Mouse (Mus musculus): ENCODE data around the gene Dnase1l2. TPM values are rescaled to one million over a fixed set of nuclear protein-coding genes. Genes with fewer than 3 reads are reported as not detected.
"Not testable (repeated sequence)": the region's sequence is repeated elsewhere in the genome, so short reads cannot be mapped to it uniquely, and the experiment has no call there.

Dnase1l2 gene
- total RNA-seq, 4 experiments from 2014 or later: 5.8 to 12.1 (median 8.2) TPM

DNA sequence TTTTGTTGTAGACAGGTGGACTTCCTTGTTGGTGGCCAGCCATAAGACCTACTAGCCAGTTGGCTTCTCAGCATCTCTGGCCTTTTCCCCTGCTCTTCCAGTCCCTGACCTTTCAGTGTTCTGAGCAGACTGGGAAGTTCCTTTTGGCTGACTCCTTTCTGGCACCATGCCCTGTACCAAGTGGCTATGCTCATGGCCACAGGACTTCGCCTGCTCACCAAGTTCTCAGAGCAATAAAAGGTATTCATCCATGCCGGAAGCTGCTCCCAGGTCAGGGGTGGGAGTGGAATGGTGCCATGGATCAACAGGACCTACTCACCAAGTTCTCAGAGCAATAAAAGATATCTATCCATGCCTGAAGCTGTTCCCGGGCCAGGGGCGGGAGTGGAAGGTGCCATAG is 29.6 kb upstream of the Dnase1l2 start:
- DNase-seq (ENCODE audit: low spot score in 2 of 2): no peak

DNA sequence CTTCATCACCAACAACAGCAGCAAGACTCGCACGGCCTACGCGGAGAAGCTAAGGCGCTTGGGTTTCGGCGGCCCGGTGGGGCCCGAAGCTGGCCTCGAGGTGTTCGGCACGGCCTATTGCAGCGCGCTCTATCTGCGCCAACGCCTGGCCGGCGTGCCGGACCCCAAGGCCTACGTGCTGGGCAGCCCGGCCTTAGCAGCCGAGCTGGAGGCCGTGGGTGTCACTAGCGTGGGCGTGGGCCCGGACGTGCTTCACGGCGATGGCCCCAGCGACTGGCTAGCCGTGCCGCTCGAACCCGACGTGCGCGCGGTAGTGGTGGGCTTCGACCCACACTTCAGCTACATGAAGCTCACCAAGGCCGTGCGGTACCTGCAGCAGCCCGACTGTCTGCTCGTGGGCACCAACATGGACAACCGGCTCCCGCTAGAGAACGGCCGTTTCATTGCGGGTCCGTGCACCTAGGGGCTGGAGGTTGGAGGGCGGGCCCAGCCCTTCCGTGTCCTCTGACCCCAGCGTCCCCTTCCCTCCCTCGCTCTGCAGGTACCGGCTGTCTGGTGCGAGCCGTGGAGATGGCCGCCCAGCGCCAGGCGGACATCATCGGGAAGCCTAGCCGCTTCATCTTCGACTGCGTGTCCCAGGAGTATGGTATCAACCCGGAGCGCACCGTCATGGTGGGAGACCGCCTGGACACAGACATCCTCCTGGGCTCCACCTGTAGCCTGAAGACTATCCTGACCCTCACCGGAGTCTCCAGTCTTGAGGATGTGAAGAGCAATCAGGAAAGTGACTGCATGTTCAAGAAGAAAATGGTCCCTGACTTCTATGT is 28.0 kb upstream of the Dnase1l2 start:
- DNase-seq (ENCODE audit: low spot score in 2 of 2): peak in 1 of 2 experiments; percentile 25

DNA sequence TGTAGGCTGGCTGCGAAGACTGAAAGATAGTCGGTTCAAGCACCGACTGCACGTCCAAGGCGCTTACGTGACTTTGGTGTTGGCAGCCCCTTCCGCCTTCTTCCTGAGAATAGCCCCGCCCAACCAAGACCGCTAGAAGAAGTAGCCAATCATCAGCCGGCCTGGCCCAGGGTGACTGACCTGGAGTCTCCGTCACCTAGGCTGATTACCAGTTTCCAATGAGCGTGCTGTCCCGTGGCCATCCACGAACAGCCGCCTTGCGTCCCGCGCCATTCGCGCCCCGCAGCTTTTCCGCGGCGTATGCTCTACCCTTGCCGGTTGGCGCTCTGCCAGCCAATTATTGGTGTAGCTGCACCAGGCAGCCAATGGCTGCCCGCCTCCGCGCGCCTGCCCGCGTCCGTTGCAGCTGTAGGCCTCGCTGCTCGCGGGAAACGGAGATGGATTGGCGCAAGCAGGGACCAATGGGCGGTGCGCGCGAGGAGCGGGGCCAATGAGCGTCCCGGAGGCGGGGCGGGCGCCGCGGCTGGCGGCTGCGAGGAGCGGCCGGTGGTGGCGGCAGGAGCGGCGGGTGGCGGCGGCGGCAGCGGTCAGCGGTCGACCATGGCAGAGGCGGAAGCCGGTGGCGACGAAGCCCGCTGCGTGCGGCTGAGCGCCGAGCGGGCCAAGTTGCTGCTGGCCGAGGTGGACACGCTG is 27.2 kb upstream of the Dnase1l2 start, which contains the start of the genes E4f1 and Pgp:
E4f1 (minus strand) TSS at position 404 of the 693 bp plus-strand sequence.
Pgp (plus strand) TSS at position 483 of the 693 bp plus-strand sequence.
- peak; percentile 98 to 99 for DNase-seq (ENCODE audit: low spot score in 2 of 2)

DNA sequence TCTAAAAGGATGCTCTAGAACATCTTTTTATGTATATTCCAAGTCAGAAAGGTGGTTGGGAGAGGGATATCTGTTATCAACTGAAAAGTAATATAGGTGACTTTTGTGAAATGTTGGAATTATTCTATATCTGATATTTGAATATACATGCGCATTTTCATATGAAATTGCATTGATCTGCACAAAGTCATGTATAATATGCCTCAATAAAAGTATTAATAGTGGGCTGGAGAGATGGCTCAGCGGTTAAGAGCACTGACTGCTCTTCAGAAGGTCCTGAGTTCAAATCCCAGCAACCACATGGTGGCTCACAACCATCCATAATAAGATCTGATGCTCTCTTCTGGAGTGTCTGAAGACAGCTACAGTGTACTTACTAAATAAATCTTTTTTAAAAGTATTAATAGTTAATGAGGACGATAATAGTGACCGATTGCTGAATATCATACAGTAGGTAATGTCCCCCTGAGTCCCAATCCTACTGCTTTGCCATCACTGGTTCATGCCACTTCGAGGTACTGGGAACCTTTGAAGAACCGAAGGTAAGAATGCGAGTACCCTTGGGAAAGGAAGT is 26.5 kb upstream of the Dnase1l2 start:
- no peak for DNase-seq (ENCODE audit: low spot score in 2 of 2)

DNA sequence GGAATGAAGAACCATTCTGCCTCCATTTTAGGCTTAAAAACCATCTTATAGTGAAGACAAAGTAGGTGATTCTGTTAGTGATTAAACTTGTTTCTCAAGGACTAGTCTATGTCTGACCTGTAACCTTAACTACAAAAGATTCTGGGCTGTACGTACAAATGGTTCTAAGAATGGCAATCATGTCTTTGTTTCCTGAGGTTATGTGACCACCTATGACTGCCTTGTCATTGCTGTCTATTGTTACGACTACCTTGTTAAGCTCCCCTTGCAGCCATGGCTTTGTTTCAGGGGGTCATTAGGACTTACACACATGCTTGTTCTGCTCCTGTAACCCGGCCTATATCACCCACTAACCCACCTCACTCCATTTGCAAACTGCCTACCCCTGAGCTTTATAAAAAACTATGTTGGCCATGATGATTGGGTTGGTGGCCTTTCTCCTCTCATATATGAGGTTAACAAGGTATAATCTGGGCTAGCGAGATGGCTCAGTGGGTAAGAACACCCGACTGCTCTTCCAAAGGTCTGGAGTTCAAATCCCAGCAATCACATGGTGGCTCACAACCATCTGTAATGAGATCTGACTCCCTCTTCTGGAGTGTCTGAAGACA is 25.8 kb upstream of the Dnase1l2 start:
- DNase-seq (ENCODE audit: low spot score in 2 of 2): no peak

DNA sequence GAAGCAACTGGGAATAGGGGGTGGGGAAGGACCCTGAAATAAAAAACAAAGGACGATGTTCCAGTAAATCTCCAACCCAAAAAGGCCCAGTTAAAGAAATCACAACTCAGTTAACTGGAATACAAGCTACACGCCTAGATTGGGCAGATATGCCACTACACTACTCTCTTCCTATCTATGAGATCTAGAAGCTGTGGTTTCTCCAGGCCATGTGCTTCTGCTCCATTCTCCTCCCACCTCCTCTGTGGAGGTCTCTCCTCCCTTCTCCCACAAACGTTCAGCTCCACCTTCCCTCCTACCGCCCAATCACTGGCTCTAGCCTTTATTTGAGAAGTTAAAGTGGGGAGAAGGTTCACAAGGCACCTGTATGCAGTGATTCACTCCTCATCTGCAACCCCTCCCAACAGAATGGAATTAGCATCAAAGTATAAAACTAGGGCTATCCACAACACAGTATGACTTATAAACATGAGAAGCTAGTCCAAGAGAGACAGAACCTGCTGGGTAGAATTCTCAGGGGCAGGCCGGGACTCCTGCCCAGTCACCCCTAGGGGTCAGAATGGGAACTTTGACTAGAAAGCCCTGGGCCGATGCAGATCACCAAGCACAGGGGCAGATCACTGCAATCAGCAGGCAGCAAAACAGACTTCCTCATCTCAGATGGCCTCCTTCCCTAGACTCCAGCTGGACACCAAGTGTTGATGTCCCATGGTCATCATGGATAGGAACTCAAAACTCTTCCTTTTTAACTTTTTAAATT is 20.6 kb upstream of the Dnase1l2 start:
- no peak for DNase-seq (ENCODE audit: low spot score in 2 of 2)

DNA sequence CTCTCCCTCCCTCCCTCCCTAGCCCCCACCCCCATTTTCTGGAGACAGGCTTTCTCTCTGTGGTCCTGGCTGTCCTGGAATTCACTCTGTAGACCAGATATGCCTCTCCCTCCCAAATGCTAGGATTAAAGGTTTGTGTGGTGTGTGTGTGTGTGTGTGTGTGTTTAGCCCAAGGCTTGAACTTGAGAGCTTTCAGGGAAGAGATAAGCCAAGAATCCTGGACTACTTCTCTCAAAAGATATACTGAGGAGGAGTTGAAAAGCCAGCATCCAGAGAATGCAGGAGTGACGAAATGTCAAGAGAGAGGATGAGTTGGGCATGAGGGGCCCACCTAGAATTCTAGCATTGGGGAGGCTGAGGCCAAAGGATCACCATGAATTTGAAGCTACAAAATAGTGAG is 20.0 kb upstream of the Dnase1l2 start:
- no peak for DNase-seq (ENCODE audit: low spot score in 2 of 2)

DNA sequence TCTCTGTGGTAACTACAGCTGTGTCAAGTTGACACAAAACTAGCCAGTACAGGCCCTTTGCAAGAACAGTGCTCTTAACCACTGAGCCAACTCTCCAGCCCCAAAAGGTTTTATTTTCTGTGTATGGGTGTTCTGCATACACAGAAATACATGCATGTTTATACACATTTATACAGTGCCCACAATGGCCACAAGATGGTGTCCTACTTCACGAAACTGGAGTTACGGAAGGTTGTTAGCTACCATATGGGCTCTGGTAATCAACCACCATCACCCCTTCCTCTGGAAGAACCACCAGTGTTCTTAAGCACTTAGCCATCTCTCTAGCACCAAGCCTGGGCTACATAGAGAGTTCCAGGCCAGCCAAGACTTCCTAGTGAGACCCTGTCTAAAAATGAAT is 18.7 kb upstream of the Dnase1l2 start:
- no peak for DNase-seq (ENCODE audit: low spot score in 2 of 2)

DNA sequence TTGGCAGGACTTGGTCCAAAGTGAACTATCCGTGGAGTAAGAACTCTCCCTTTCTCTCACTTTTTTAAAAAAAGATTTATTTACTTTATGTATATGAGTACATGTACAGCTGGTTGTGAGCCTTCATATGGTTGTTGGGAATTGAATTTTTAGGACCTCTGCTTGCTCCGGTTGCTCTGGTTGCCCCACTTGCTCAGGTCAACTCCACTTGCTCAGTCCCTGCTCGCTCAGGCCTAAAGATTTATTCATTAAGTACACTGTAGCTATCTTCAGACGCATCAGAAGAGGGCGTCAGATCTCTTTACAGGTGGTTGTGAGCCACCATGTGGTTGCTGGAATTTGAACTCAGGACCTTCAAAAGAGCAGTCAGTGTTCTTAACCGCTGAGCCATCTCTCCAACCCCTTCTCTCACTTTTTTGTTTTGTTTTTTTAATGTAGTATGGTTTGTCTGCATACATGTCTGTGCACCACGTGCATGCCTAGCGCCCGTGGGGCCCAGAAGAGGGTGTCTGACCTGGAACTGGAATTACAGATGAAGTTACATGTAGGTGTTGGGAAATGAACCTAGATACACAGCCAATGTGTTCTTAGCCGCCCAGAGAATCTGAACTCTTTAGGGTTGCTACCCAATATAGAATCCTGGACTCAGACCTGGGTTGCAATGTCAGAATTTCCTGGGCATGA is 12.8 kb upstream of the Dnase1l2 start:
- not testable (repeated sequence) for DNase-seq (ENCODE audit: low spot score in 2 of 2)

DNA sequence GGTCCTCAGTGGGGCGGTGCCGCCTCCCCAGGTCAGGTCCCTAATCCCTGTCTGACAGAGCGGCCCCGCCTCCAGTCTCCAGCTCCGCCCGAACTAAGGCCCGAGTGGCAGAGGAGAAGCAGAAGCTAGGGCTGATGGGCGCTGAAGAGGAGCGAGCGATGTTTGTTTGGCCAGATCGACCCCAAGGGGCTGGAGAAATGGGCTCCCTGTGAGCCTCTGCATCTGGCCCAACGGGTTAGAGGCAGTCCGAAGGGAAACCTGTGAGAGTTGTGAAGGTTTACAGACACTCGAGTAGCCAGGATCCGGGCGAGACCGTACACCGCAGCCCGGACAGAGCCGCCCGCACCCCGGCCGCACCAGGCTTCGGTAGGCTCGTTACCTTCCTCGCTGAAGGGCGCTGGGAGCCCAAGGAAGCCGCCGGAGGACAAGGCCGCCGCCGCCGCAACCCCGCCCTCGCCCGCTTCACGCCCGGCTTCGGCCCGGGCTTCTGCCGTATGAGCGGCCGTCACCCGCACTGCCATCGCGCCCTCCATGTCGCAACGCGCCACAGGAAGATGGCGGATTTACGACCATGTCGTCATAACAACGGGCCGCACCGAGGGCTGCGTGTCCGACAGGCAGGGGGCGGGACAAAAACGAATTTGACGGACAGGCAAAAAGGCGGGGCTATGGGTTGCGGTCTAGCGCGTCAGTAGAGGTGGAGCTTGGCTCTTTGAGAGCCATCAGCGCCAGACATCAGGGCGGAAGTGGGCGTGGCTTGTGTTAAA is 12.0 kb upstream of the Dnase1l2 start:
- DNase-seq (ENCODE audit: low spot score in 2 of 2): peak; percentile 99

DNA sequence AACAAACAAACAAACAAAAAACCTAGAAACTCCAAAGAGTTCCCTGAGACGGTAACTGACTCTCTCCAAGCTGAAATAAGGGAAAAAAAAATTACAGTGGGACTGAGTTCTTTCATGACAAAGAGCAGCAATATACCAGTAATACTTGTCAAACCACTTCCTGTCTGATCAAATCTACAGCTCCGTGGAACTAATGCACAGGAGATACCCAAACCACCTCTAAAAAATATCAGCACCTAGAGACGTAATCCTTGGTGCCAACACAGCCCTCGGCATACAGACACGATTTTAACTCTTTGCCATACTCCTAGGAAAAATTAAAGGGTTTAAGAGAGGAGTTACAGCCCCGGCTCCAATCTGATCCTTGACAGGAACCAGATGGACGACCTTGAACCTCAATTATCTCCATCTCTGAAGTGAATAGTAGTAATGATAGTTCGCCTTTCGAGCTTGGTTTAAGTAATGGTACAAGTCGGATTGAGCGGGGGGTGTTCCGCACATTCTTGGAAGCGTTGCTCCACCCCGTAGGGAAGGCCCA is 11.4 kb upstream of the Dnase1l2 start:
- no peak for DNase-seq (ENCODE audit: low spot score in 2 of 2)

DNA sequence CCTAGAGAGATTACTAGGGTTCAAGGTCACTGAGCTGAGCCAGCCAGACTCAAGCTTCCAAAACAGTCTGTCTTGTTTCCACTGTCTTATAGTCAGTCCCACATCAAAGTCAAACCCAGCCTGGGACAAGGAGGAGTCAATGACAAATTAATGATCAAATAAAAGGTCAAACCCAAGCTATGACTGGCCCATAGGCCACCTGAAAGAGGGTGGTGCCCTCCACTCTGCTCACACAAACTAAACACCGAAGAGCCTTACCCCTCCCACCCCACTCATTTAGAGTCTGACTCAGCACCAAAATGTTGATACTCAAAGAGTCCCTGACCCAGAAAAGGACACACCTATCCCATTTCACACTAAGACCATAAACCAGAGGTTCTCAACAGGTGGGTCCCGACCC is 10.5 kb upstream of the Dnase1l2 start:
- no peak for DNase-seq (ENCODE audit: low spot score in 2 of 2)

DNA sequence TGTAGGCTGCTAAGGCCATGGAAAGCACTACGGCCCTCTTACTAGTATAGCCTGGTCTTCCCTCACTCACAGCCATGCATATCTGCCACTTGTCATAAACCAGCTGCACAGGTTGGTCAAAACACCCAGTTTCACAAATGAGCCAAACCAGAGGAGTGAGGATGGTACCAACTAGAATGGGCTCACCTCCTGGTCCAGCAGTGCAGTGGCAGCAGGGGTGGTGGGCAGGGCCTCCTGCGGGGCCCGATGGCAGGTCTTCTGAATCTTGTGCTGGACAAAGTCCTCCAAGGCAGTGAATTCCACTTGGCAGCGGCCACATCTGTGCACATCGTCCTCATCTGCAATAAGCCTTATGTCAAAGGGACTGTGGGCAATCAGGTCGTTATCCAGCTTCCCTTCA is 8.3 kb upstream of the Dnase1l2 start:
- DNase-seq (ENCODE audit: low spot score in 2 of 2): no peak

DNA sequence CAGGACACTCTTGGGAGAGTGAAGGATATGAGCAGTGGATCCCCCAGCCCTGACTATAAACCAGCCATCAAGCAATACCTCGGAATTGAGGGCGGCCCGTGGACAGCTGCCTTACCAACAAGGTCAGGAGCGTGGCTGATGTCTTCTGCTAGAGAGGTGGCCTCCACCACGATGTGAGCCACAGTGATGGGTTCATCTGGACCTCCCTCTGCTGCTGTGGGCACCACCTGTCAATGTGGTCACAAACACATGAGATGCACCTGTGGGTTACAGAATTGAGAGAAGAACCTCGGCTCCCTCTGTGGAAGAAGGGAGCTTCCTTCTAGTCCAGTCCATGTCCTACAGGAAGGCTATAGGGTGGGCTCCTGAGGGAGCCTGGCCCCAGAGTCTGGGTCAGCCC is 6.6 kb upstream of the Dnase1l2 start:
- DNase-seq (ENCODE audit: low spot score in 2 of 2): no peak

DNA sequence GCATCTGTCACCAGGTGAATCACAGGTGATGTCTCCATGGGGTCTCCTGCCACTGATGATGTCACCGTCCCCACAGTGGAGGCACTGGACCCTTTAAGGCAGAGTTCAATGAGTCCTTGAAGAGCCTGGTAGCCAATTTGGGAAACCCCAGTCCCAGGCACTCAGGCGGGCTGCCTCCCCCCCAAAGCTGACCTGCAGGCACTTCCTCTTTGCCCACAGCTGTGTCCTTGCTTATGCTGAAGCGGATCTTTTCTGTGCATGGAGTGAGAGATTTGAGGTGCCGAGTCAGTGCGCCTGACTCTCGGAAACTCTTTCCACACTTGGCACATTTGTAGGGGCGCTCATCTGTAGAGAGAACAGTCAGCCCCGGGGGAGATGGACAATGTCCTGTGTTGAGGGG is 3.7 kb upstream of the Dnase1l2 start:
- no peak for DNase-seq (ENCODE audit: low spot score in 2 of 2)

DNA sequence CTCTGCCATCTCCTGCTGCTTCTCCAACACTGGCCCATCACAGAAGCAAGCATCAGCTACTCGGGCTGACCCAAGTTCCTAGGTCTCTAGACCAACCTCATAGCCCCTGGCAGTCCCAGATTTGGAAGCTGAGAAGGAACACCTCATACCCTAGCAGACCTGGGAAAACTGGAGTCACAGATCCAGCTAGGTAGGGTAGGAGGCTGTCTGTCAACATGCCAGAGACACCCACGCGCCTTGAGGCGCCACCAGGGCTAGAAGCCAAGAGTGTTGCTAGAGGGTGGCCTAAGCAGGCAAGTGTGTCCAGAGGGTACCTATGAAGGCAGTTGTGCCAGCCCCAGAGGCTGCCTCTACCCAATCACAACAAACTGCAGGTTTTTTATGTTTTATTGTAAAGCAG is 504 bp upstream of the Dnase1l2 start:
- DNase-seq (ENCODE audit: low spot score in 2 of 2): no peak

DNA sequence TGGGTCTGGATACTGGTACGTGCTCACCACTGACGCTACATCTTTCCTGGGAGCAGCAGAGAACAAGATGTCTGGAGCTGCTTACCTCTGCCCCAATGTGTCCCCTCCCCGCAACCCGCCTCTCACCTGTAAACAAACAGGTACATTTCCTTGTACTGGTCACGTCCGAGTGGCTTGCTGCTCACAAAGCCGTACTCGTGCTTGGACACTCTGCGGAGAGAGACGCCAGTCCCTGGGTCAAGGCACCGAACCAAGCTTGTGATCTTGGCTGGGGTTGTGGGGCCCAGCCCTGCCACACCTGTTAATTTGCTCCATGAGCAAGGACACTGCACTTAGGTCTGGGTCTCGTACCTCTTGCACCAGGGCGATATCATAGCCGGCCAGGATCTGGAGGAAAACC is 798 bp downstream of the Dnase1l2 start:
- DNase-seq (ENCODE audit: low spot score in 2 of 2): no peak

DNA sequence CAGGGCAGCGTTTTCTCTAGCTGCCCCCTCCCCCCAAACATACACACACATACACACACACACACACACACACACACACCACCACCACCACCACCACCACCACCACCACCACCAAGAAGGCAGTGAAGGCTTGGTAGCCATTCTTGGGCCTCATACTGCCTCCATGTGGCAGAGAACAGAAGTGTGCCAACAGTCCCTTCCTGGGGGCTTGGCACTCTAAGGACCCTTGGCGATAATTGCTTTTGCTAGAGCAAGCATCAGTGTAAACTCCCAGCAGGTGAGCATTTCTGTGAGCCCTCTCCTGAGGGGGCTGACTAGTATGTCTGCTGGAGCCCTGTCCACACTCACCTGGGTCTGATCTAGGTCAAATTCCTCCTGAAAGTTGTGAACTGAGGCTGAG is 1.8 kb downstream of the Dnase1l2 start:
- DNase-seq (ENCODE audit: low spot score in 2 of 2): no peak

DNA sequence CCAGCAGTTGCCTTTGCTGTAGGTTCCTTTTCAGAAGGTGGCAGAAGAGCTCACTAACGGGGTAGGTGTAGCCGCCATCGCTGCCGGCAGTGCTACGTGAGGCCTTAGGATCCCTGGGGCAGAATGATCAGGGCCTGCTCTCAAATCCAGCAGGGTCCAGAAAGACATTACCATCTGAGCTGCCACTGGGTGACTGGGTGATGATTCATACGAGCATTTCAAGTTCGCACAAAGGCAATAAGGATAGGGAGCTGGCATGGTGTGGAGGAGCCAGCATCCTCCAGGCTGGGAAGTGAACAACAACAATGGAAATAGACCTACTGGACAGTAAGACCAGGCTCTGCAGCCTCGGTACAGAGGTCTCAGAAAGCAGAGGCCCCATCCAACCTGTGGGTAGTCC is 2.5 kb downstream of the Dnase1l2 start:
- no peak for DNase-seq (ENCODE audit: low spot score in 2 of 2)

DNA sequence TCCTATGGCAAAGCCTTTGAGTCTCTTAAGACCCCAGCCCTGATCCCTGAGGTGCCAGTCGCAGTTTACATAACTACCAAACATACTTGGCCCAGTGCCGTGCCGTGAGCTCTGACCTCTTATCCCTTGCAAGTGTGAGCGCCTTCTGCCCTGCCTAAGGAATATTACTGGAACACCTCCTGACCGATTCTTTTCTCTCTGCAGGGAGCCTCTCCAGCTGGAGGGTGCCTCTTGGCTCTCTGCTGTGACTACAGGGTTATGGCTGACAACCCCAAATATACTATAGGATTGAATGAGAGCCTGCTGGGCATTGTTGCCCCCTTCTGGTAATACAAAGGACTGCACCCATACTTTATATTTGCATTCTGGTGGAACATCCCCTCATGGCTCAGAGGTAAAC is 5.9 kb downstream of the Dnase1l2 start:
- no peak for DNase-seq (ENCODE audit: low spot score in 2 of 2)
